Mouse (Mus musculus): Measurements from ENCODE around the gene Prps1l3.

The Prps1l3 gene

GRCm38 (mm10) chr12:57243671-57244495 lies 13.7 kb downstream of the Prps1l3 start:
- DNase-seq = no peak

- no peak for DNase-seq
These were observed 28.4 kb downstream of the Prps1l3 start for GRCm38 (mm10) chr12:57258572-57258971.

- DNase-seq = no peak
These were observed 45.2 kb downstream of the Prps1l3 start for GRCm38 (mm10) chr12:57275456-57275855.

GRCm38 (mm10) chr12:57281155-57282114 lies 51.2 kb downstream of the Prps1l3 start:
- DNase-seq = peak; percentile 44

- no peak for DNase-seq
These were observed 55.3 kb downstream of the Prps1l3 start for GRCm38 (mm10) chr12:57285303-57286059.
